Mouse (Mus musculus) limb, embryonic 10.5 days (tissue): ENCODE data around the gene Rad18. TPM values are rescaled to one million over a fixed set of nuclear protein-coding genes. Genes with fewer than 3 reads are reported as not detected.
A peak's percentile ranks its signal among the peaks of the same experiment; 100 is the strongest.

ENCODE experiments used
- DNase-seq: peaks from one replicate; pipeline ENCODE4 v3.0.0-alpha.2; 2017; ENCODE audit warnings: low spot score
- H3K27ac ChIP-seq: fragments of 300-500 bp; sonication (generic); 2 replicates; pipeline ENCODE4 v1.5.1; 2016; ENCODE audit warnings: mild to moderate bottlenecking
- H3K27me3 ChIP-seq: fragments of 300-500 bp; sonication (generic); 2 replicates; pipeline ENCODE4 v1.6.1; 2016; ENCODE audit warnings: low read depth, mild to moderate bottlenecking; ENCODE audit not compliant: poor library complexity, severe bottlenecking
- H3K36me3 ChIP-seq: fragments of 300-500 bp; sonication (generic); 2 replicates; pipeline ENCODE4 v1.6.1; 2016; ENCODE audit warnings: mild to moderate bottlenecking, moderate library complexity
- H3K4me1 ChIP-seq: fragments of 300-500 bp; sonication (generic); 2 replicates; pipeline ENCODE4 v1.6.1; 2016
- H3K4me3 ChIP-seq: fragments of 300-500 bp; sonication (generic); 2 replicates; pipeline ENCODE4 v1.5.1; 2016; ENCODE audit warnings: mild to moderate bottlenecking, moderate library complexity
- H3K9me3 ChIP-seq: fragments of 300-500 bp; sonication (generic); replicated peaks from 2 replicates; pipeline ENCODE4 v1.6.1; 2016; ENCODE audit warnings: mild to moderate bottlenecking
- WGBS: fragments of 180-500 bp; shearing (Covaris S2); methylation state at CpG from one replicate; pipeline ENCODE4 v1.1.7; 2016; 5-methylcytosine and 5-hydroxymethylcytosine counted together
- polyA plus RNA-seq: library from polyadenylated mRNA; unstranded; fragments of >200 nt; fragmentation: Nextera tagmentation; extraction: Ambion mirVana; gene quantifications from 2 replicates; pipeline ENCODE4 v1.2.1, GENCODE M21; 2016

Rad18 gene
- polyA plus RNA-seq, 1 experiment from 2014 or later, result 59.0 TPM

- H3K27me3 ChIP-seq, result no peaks in the 10 kb centered on the region
- H3K4me3 ChIP-seq, result no peak overlapping the region
- DNase-seq, result no peak
- H3K27ac ChIP-seq, result no peak overlapping the region
- no peaks in the 10 kb centered on the region for H3K9me3 ChIP-seq
- H3K4me1 ChIP-seq, result no peaks in the 10 kb centered on the region
- peaks cover 49% of the 10 kb centered on the region for H3K36me3 ChIP-seq
- WGBS, result 96% methylated on average over 8 of the region's 8 CpGs
These were observed 68.2 kb downstream of the Rad18 start for GRCm38 (mm10) chr6:112628301-112628700.

- Histone ChIP-seq H3K36me3 (peaks cover 55% of the 10 kb centered on the region), H3K9me3 (no peaks in the 10 kb centered on the region), H3K27ac (no peak overlapping the region), H3K4me1 (no peaks in the 10 kb centered on the region), H3K27me3 (no peaks in the 10 kb centered on the region), H3K4me3 (no peak overlapping the region)
- 95% methylated on average over 4 of the region's 4 CpGs for WGBS
- DNase-seq, result no peak
These were observed 74.2 kb downstream of the Rad18 start for GRCm38 (mm10) chr6:112622321-112622720.

- Histone ChIP-seq H3K27ac (no peak overlapping the region), H3K36me3 (peaks cover 36% of the 10 kb centered on the region), H3K27me3 (no peaks in the 10 kb centered on the region), H3K4me3 (no peak overlapping the region), H3K4me1 (no peaks in the 10 kb centered on the region), H3K9me3 (no peaks in the 10 kb centered on the region)
- 88% methylated on average over 5 of the region's 5 CpGs for WGBS
- no peak for DNase-seq
These were observed 76.5 kb downstream of the Rad18 start for GRCm38 (mm10) chr6:112620027-112620426.

- Histone ChIP-seq H3K27me3 (no peaks in the 10 kb centered on the region), H3K4me3 (no peak overlapping the region), H3K9me3 (no peaks in the 10 kb centered on the region), H3K36me3 (peaks cover 29% of the 10 kb centered on the region), H3K27ac (no peak overlapping the region), H3K4me1 (no peaks in the 10 kb centered on the region)
- 94% methylated on average over 4 of the region's 4 CpGs for WGBS
- DNase-seq, result no peak
These were observed 78.7 kb downstream of the Rad18 start for GRCm38 (mm10) chr6:112617728-112618318.

GRCm38 (mm10) chr6:112609027-112609426 lies 87.5 kb downstream of the Rad18 start:
- peaks cover 5% of the 10 kb centered on the region for H3K4me1 ChIP-seq
- no peak for DNase-seq
- no peaks in the 10 kb centered on the region for H3K36me3 ChIP-seq
- no peak overlapping the region for H3K4me3 ChIP-seq
- 59% methylated on average over 4 of the region's 4 CpGs for WGBS
- no peak overlapping the region for H3K27ac ChIP-seq
- H3K9me3 ChIP-seq, result no peaks in the 10 kb centered on the region
- H3K27me3 ChIP-seq, result no peaks in the 10 kb centered on the region

GRCm38 (mm10) chr6:112603866-112604265 lies 92.6 kb downstream of the Rad18 start:
- no peaks in the 10 kb centered on the region for H3K9me3 ChIP-seq
- no peak for DNase-seq
- no peaks in the 10 kb centered on the region for H3K4me1 ChIP-seq
- no peak overlapping the region for H3K4me3 ChIP-seq
- H3K27me3 ChIP-seq, result no peaks in the 10 kb centered on the region
- no peak overlapping the region for H3K27ac ChIP-seq
- H3K36me3 ChIP-seq, result no peaks in the 10 kb centered on the region

GRCm38 (mm10) chr6:112594971-112595370 lies 101.5 kb downstream of the Rad18 start:
- Histone ChIP-seq H3K27ac (no peak overlapping the region), H3K27me3 (no peaks in the 10 kb centered on the region), H3K36me3 (no peaks in the 10 kb centered on the region), H3K4me3 (no peak overlapping the region), H3K4me1 (no peaks in the 10 kb centered on the region), H3K9me3 (no peaks in the 10 kb centered on the region)
- WGBS, result 89% methylated on average over 7 of the region's 7 CpGs
- DNase-seq, result no peak

GRCm38 (mm10) chr6:112587912-112588311 lies 108.6 kb downstream of the Rad18 start:
- Histone ChIP-seq H3K27me3 (no peaks in the 10 kb centered on the region), H3K27ac (no peak overlapping the region), H3K4me1 (no peaks in the 10 kb centered on the region), H3K4me3 (no peak overlapping the region), H3K36me3 (no peaks in the 10 kb centered on the region), H3K9me3 (no peaks in the 10 kb centered on the region)
- peak; percentile 16 for DNase-seq
- WGBS, result 77% methylated on average over 1 of the region's 1 CpGs

- 77% methylated on average over 4 of the region's 4 CpGs for WGBS
These were observed 109.5 kb downstream of the Rad18 start for GRCm38 (mm10) chr6:112586999-112587398.

GRCm38 (mm10) chr6:112584961-112585360 lies 111.5 kb downstream of the Rad18 start:
- Histone ChIP-seq H3K36me3 (no peaks in the 10 kb centered on the region), H3K9me3 (no peaks in the 10 kb centered on the region), H3K27ac (no peak overlapping the region), H3K4me1 (0 out of 2 replicates have a peak, but pooled peaks cover 4% of the 10 kb centered on the region), H3K27me3 (no peaks in the 10 kb centered on the region), H3K4me3 (no peak overlapping the region)
- 90% methylated on average over 5 of the region's 5 CpGs for WGBS
- DNase-seq, result no peak

More at GRCm38 (mm10) chr6:112586999-112587398, 109.5 kb downstream of the Rad18 start:
- Histone ChIP-seq H3K27ac (no peak overlapping the region), H3K27me3 (no peaks in the 10 kb centered on the region), H3K9me3 (no peaks in the 10 kb centered on the region), H3K36me3 (no peaks in the 10 kb centered on the region), H3K4me1 (no peaks in the 10 kb centered on the region), H3K4me3 (no peak overlapping the region)
- DNase-seq, result peak; percentile 16

- H3K4me1 ChIP-seq, result 0 out of 2 replicates have a peak, but pooled peaks cover 4% of the 10 kb centered on the region
- H3K9me3 ChIP-seq, result no peaks in the 10 kb centered on the region
- WGBS, result 81% methylated on average over 4 of the region's 4 CpGs
- H3K27ac ChIP-seq, result no peak overlapping the region
- no peak for DNase-seq
- no peak overlapping the region for H3K4me3 ChIP-seq
- H3K27me3 ChIP-seq, result no peaks in the 10 kb centered on the region
- no peaks in the 10 kb centered on the region for H3K36me3 ChIP-seq
These were observed 114.5 kb downstream of the Rad18 start for GRCm38 (mm10) chr6:112582022-112582421.

- Histone ChIP-seq H3K9me3 (no peaks in the 10 kb centered on the region), H3K4me1 (0 out of 2 replicates have a peak, but pooled peaks cover 4% of the 10 kb centered on the region), H3K36me3 (no peaks in the 10 kb centered on the region), H3K27ac (no peak overlapping the region), H3K4me3 (no peak overlapping the region), H3K27me3 (no peaks in the 10 kb centered on the region)
- DNase-seq, result no peak
- 86% methylated on average over 5 of the region's 5 CpGs for WGBS
These were observed 119.3 kb downstream of the Rad18 start for GRCm38 (mm10) chr6:112577198-112577597.

- Histone ChIP-seq H3K4me1 (no peaks in the 10 kb centered on the region), H3K27me3 (no peaks in the 10 kb centered on the region), H3K9me3 (no peaks in the 10 kb centered on the region), H3K27ac (no peak overlapping the region), H3K36me3 (no peaks in the 10 kb centered on the region), H3K4me3 (no peak overlapping the region)
- no peak for DNase-seq
- 88% methylated on average over 3 of the region's 3 CpGs for WGBS
These were observed 121.9 kb downstream of the Rad18 start for GRCm38 (mm10) chr6:112574558-112574957.

- 80% methylated on average over 1 of the region's 1 CpGs for WGBS
- no peaks in the 10 kb centered on the region for H3K27me3 ChIP-seq
These were observed 126.1 kb downstream of the Rad18 start for GRCm38 (mm10) chr6:112570413-112570812.

More at GRCm38 (mm10) chr6:112570413-112570812, 126.1 kb downstream of the Rad18 start:
- DNase-seq, result no peak
- no peak overlapping the region for H3K27ac ChIP-seq
- no peaks in the 10 kb centered on the region for H3K4me1 ChIP-seq
- no peaks in the 10 kb centered on the region for H3K9me3 ChIP-seq
- no peaks in the 10 kb centered on the region for H3K36me3 ChIP-seq
- no peak overlapping the region for H3K4me3 ChIP-seq
